Mouse (Mus musculus): Measurements from ENCODE around the gene Gyg. TPM values are rescaled to one million over a fixed set of nuclear protein-coding genes. Genes with fewer than 3 reads are reported as not detected.

The Gyg gene
- polyA plus RNA-seq, 1 experiment from 2014 or later: 54.3 TPM

- peaks cover 4% of the 10 kb centered on the region; the same call in 1 of the 2 replicates for H3K36me3 ChIP-seq
- no peak overlapping the region for H3K9ac ChIP-seq
- H3K27ac ChIP-seq: no peak overlapping the region
- no peaks in the 10 kb centered on the region for H3K27me3 ChIP-seq (replicated peaks)
- H3K4me2 ChIP-seq: no peak overlapping the region
- ATAC-seq (ENCODE audit: insufficient read depth, low FRiP score, low read depth): no peak
- H3K4me3 ChIP-seq (replicated peaks): no peak overlapping the region
- H3K4me1 ChIP-seq: no peaks in the 10 kb centered on the region
- no peaks in the 10 kb centered on the region for H3K9me3 ChIP-seq
- 64% methylated on average over 1 of the region's 1 CpGs for WGBS
Observed at GRCm38 (mm10) chr3:20145696-20146113, 9.4 kb downstream of the Gyg start.

GRCm38 (mm10) chr3:20144401-20144800 lies 10.7 kb downstream of the Gyg start:
- no peaks in the 10 kb centered on the region for H3K4me1 ChIP-seq
- H3K36me3 ChIP-seq: no peaks in the 10 kb centered on the region
- no peaks in the 10 kb centered on the region for H3K9me3 ChIP-seq
- no peak overlapping the region for H3K27ac ChIP-seq
- H3K4me2 ChIP-seq: no peak overlapping the region
- WGBS: 37% methylated on average over 2 of the region's 2 CpGs
- H3K4me3 ChIP-seq (replicated peaks): no peak overlapping the region
- H3K27me3 ChIP-seq (replicated peaks): no peaks in the 10 kb centered on the region
- H3K9ac ChIP-seq: no peak overlapping the region
- ATAC-seq (ENCODE audit: insufficient read depth, low FRiP score, low read depth): no peak

- Histone ChIP-seq H3K4me3 (replicated peaks) (no peak overlapping the region), H3K9ac (no peak overlapping the region), H3K27ac (no peak overlapping the region), H3K4me2 (no peak overlapping the region), H3K4me1 (no peaks in the 10 kb centered on the region), H3K36me3 (no peaks in the 10 kb centered on the region), H3K9me3 (no peaks in the 10 kb centered on the region), H3K27me3 (replicated peaks) (no peaks in the 10 kb centered on the region)
- ATAC-seq (ENCODE audit: insufficient read depth, low FRiP score, low read depth): no peak
- 74% methylated on average over 3 of the region's 3 CpGs for WGBS
Observed at GRCm38 (mm10) chr3:20143726-20144125, 11.4 kb downstream of the Gyg start.

GRCm38 (mm10) chr3:20142576-20142975 lies 12.5 kb downstream of the Gyg start:
- Histone ChIP-seq H3K4me2 (no peak overlapping the region), H3K9ac (no peak overlapping the region), H3K4me1 (no peaks in the 10 kb centered on the region), H3K27ac (no peak overlapping the region), H3K9me3 (no peaks in the 10 kb centered on the region), H3K36me3 (0 out of 2 replicates have a peak, but pooled peaks cover under 1% of the 10 kb centered on the region), H3K27me3 (replicated peaks) (no peaks in the 10 kb centered on the region), H3K4me3 (replicated peaks) (no peak overlapping the region)
- ATAC-seq (ENCODE audit: insufficient read depth, low FRiP score, low read depth): no peak
- WGBS: 81% methylated on average over 3 of the region's 3 CpGs

GRCm38 (mm10) chr3:20142101-20142500 lies 13.0 kb downstream of the Gyg start:
- H3K27me3 ChIP-seq (replicated peaks): no peaks in the 10 kb centered on the region
- no peaks in the 10 kb centered on the region for H3K9me3 ChIP-seq
- no peak overlapping the region for H3K27ac ChIP-seq
- H3K4me2 ChIP-seq: no peak overlapping the region
- H3K9ac ChIP-seq: no peak overlapping the region
- H3K4me1 ChIP-seq: no peaks in the 10 kb centered on the region
- H3K36me3 ChIP-seq: peaks cover 5% of the 10 kb centered on the region; the same call in 1 of the 2 replicates
- no peak overlapping the region for H3K4me3 ChIP-seq (replicated peaks)
- ATAC-seq (ENCODE audit: insufficient read depth, low FRiP score, low read depth): no peak
- 84% methylated on average over 2 of the region's 2 CpGs for WGBS

GRCm38 (mm10) chr3:20141679-20142078 lies 13.4 kb downstream of the Gyg start:
- no peaks in the 10 kb centered on the region for H3K27me3 ChIP-seq (replicated peaks)
- ATAC-seq (ENCODE audit: insufficient read depth, low FRiP score, low read depth): no peak
- no peaks in the 10 kb centered on the region for H3K9me3 ChIP-seq
- no peak overlapping the region for H3K9ac ChIP-seq
- H3K4me2 ChIP-seq: no peak overlapping the region
- no peak overlapping the region for H3K27ac ChIP-seq
- 41% methylated on average over 1 of the region's 1 CpGs for WGBS
- H3K36me3 ChIP-seq: peaks cover 5% of the 10 kb centered on the region; the same call in 1 of the 2 replicates
- no peak overlapping the region for H3K4me3 ChIP-seq (replicated peaks)
- no peaks in the 10 kb centered on the region for H3K4me1 ChIP-seq

GRCm38 (mm10) chr3:20141240-20141639 lies 13.9 kb downstream of the Gyg start:
- Histone ChIP-seq H3K27ac (no peak overlapping the region), H3K4me2 (no peak overlapping the region), H3K4me3 (replicated peaks) (no peak overlapping the region), H3K27me3 (replicated peaks) (no peaks in the 10 kb centered on the region), H3K9me3 (no peaks in the 10 kb centered on the region), H3K9ac (no peak overlapping the region), H3K4me1 (no peaks in the 10 kb centered on the region), H3K36me3 (peaks cover 5% of the 10 kb centered on the region; the same call in 1 of the 2 replicates)
- ATAC-seq (ENCODE audit: insufficient read depth, low FRiP score, low read depth): no peak

- ATAC-seq (ENCODE audit: insufficient read depth, low FRiP score, low read depth): no peak
- 87% methylated on average over 9 of the region's 9 CpGs for WGBS
- Histone ChIP-seq H3K36me3 (peaks cover 5% of the 10 kb centered on the region; the same call in 1 of the 2 replicates), H3K27me3 (replicated peaks) (no peaks in the 10 kb centered on the region), H3K9ac (no peak overlapping the region), H3K4me2 (no peak overlapping the region), H3K9me3 (no peaks in the 10 kb centered on the region), H3K27ac (no peak overlapping the region), H3K4me1 (no peaks in the 10 kb centered on the region), H3K4me3 (replicated peaks) (no peak overlapping the region)
Observed at GRCm38 (mm10) chr3:20136868-20137581, 18.1 kb downstream of the Gyg start.

- Histone ChIP-seq H3K27ac (no peak overlapping the region), H3K27me3 (replicated peaks) (no peaks in the 10 kb centered on the region), H3K9me3 (no peaks in the 10 kb centered on the region), H3K4me3 (replicated peaks) (no peak overlapping the region), H3K4me1 (no peaks in the 10 kb centered on the region), H3K4me2 (no peak overlapping the region), H3K36me3 (peaks cover 5% of the 10 kb centered on the region; the same call in 1 of the 2 replicates), H3K9ac (no peak overlapping the region)
- ATAC-seq (ENCODE audit: insufficient read depth, low FRiP score, low read depth): peak; percentile 56; the same call in 1 of the 2 replicates
- WGBS: 51% methylated on average over 3 of the region's 3 CpGs
Observed at GRCm38 (mm10) chr3:20134545-20134944, 20.6 kb downstream of the Gyg start.

GRCm38 (mm10) chr3:20133745-20134144 lies 21.4 kb downstream of the Gyg start:
- Histone ChIP-seq H3K4me2 (no peak overlapping the region), H3K27ac (no peak overlapping the region)

GRCm38 (mm10) chr3:20132731-20133130 lies 22.4 kb downstream of the Gyg start:
- Histone ChIP-seq H3K9me3 (no peaks in the 10 kb centered on the region), H3K27me3 (replicated peaks) (no peaks in the 10 kb centered on the region), H3K9ac (no peak overlapping the region), H3K4me1 (no peaks in the 10 kb centered on the region), H3K36me3 (peaks cover 5% of the 10 kb centered on the region; the same call in 1 of the 2 replicates), H3K27ac (no peak overlapping the region), H3K4me2 (no peak overlapping the region), H3K4me3 (replicated peaks) (no peak overlapping the region)
- ATAC-seq (ENCODE audit: insufficient read depth, low FRiP score, low read depth): no peak
- WGBS: 85% methylated on average over 1 of the region's 1 CpGs

More at GRCm38 (mm10) chr3:20133745-20134144, 21.4 kb downstream of the Gyg start:
- H3K9ac ChIP-seq: no peak overlapping the region
- no peaks in the 10 kb centered on the region for H3K4me1 ChIP-seq
- WGBS: 76% methylated on average over 1 of the region's 1 CpGs
- H3K27me3 ChIP-seq (replicated peaks): no peaks in the 10 kb centered on the region
- ATAC-seq (ENCODE audit: insufficient read depth, low FRiP score, low read depth): no peak
- H3K9me3 ChIP-seq: no peaks in the 10 kb centered on the region
- H3K36me3 ChIP-seq: peaks cover 5% of the 10 kb centered on the region; the same call in 1 of the 2 replicates
- no peak overlapping the region for H3K4me3 ChIP-seq (replicated peaks)

GRCm38 (mm10) chr3:20131350-20131720 lies 23.8 kb downstream of the Gyg start:
- WGBS: 64% methylated on average over 2 of the region's 2 CpGs
- Histone ChIP-seq H3K4me3 (replicated peaks) (no peak overlapping the region), H3K4me2 (no peak overlapping the region), H3K27me3 (replicated peaks) (no peaks in the 10 kb centered on the region), H3K9me3 (no peaks in the 10 kb centered on the region), H3K36me3 (0 out of 2 replicates have a peak, but pooled peaks cover 4% of the 10 kb centered on the region), H3K9ac (no peak overlapping the region), H3K4me1 (no peaks in the 10 kb centered on the region), H3K27ac (no peak overlapping the region)
- 0 out of 2 replicates have a peak, but pooled peaks have one; percentile 17 for ATAC-seq (ENCODE audit: insufficient read depth, low FRiP score, low read depth)
